Mouse (Mus musculus): ENCODE data around the gene Ppp2r3c. TPM values are rescaled to one million over a fixed set of nuclear protein-coding genes. Genes with fewer than 3 reads are reported as not detected.

Ppp2r3c gene
- polyA plus RNA-seq, 2 experiments, result 12.4 to 12.5 TPM

GRCm38 (mm10) chr12:55333662-55334061, 30.9 kb upstream of the Ppp2r3c start:
- no peak for ATAC-seq (ENCODE audit: low FRiP score, low read depth)

GRCm38 (mm10) chr12:55329351-55329750, 26.6 kb upstream of the Ppp2r3c start:
- TF ChIP-seq POLR2A (IDR thresholded peaks at IDR 0.05; ENCODE audit: borderline replicate concordance, extremely low read depth, insufficient read depth, insufficient read length), result no peak
- H3K27ac ChIP-seq (replicated peaks; ENCODE audit: low read depth, low read length), result no peak overlapping the region
- no peaks in the 10 kb centered on the region for H3K27me3 ChIP-seq (ENCODE audit: control insufficient read depth, insufficient read depth, low read length)
- H3K9ac ChIP-seq (ENCODE audit: low read depth, low read length, severe bottlenecking), result no peak overlapping the region
- no peak overlapping the region for H3K4me2 ChIP-seq (replicated peaks; ENCODE audit: low read depth, low read length, severe bottlenecking)
- H3K4me3 ChIP-seq (replicated peaks; ENCODE audit: low read length), result no peak overlapping the region
- WGBS, result 94% methylated on average over 7 of the region's 7 CpGs
- H3K36me3 ChIP-seq (ENCODE audit: control insufficient read depth, insufficient read depth, low read length), result peaks cover 8% of the 10 kb centered on the region; the same call in 1 of the 2 replicates
- no peaks in the 10 kb centered on the region for H3K4me1 ChIP-seq (ENCODE audit: control insufficient read depth, insufficient read depth, low read length)
- DNase-seq (ENCODE audit: low spot score) (no peak), ATAC-seq (ENCODE audit: low FRiP score, low read depth) (no peak)
- no peaks in the 10 kb centered on the region for H3K9me3 ChIP-seq (ENCODE audit: control insufficient read depth, low read length)

More at GRCm38 (mm10) chr12:55333662-55334061, 30.9 kb upstream of the Ppp2r3c start:
- Histone ChIP-seq H3K36me3 (ENCODE audit: control insufficient read depth, insufficient read depth, low read length) (peaks cover 8% of the 10 kb centered on the region; the same call in 1 of the 2 replicates), H3K27ac (replicated peaks; ENCODE audit: low read depth, low read length) (no peak overlapping the region), H3K4me3 (replicated peaks; ENCODE audit: low read length) (no peak overlapping the region), H3K9me3 (ENCODE audit: control insufficient read depth, low read length) (no peaks in the 10 kb centered on the region), H3K27me3 (ENCODE audit: control insufficient read depth, insufficient read depth, low read length) (no peaks in the 10 kb centered on the region), H3K4me2 (replicated peaks; ENCODE audit: low read depth, low read length, severe bottlenecking) (no peak overlapping the region), H3K9ac (ENCODE audit: low read depth, low read length, severe bottlenecking) (no peak overlapping the region), H3K4me1 (ENCODE audit: control insufficient read depth, insufficient read depth, low read length) (no peaks in the 10 kb centered on the region)
- DNase-seq (ENCODE audit: low spot score), result no peak
- 92% methylated on average over 7 of the region's 7 CpGs for WGBS
- no peak for TF ChIP-seq POLR2A (IDR thresholded peaks at IDR 0.05; ENCODE audit: borderline replicate concordance, extremely low read depth, insufficient read depth, insufficient read length)

- H3K9ac ChIP-seq (ENCODE audit: low read depth, low read length, severe bottlenecking), result no peak overlapping the region
- peaks cover 8% of the 10 kb centered on the region; the same call in 1 of the 2 replicates for H3K36me3 ChIP-seq (ENCODE audit: control insufficient read depth, insufficient read depth, low read length)
These were observed 26.0 kb upstream of the Ppp2r3c start for GRCm38 (mm10) chr12:55328784-55329183.

GRCm38 (mm10) chr12:55325702-55326101, 22.9 kb upstream of the Ppp2r3c start:
- no peak overlapping the region for H3K27ac ChIP-seq (replicated peaks; ENCODE audit: low read depth, low read length)
- H3K4me1 ChIP-seq (ENCODE audit: control insufficient read depth, insufficient read depth, low read length), result peaks cover 5% of the 10 kb centered on the region; the same call in 1 of the 2 replicates
- H3K27me3 ChIP-seq (ENCODE audit: control insufficient read depth, insufficient read depth, low read length), result no peaks in the 10 kb centered on the region
- no peak overlapping the region for H3K4me2 ChIP-seq (replicated peaks; ENCODE audit: low read depth, low read length, severe bottlenecking)
- H3K9me3 ChIP-seq (ENCODE audit: control insufficient read depth, low read length), result no peaks in the 10 kb centered on the region
- no peak overlapping the region for H3K4me3 ChIP-seq (replicated peaks; ENCODE audit: low read length)
- no peak overlapping the region for H3K9ac ChIP-seq (ENCODE audit: low read depth, low read length, severe bottlenecking)
- TF ChIP-seq POLR2A (IDR thresholded peaks at IDR 0.05; ENCODE audit: borderline replicate concordance, extremely low read depth, insufficient read depth, insufficient read length), result no peak
- ATAC-seq (ENCODE audit: low FRiP score, low read depth), result no peak
- 88% methylated on average over 7 of the region's 7 CpGs for WGBS
- no peak for DNase-seq (ENCODE audit: low spot score)
- H3K36me3 ChIP-seq (ENCODE audit: control insufficient read depth, insufficient read depth, low read length), result peaks cover 8% of the 10 kb centered on the region; the same call in 1 of the 2 replicates

More at GRCm38 (mm10) chr12:55328784-55329183, 26.0 kb upstream of the Ppp2r3c start:
- H3K27me3 ChIP-seq (ENCODE audit: control insufficient read depth, insufficient read depth, low read length), result no peaks in the 10 kb centered on the region
- no peaks in the 10 kb centered on the region for H3K9me3 ChIP-seq (ENCODE audit: control insufficient read depth, low read length)
- 83% methylated on average over 4 of the region's 4 CpGs for WGBS
- no peak for TF ChIP-seq POLR2A (IDR thresholded peaks at IDR 0.05; ENCODE audit: borderline replicate concordance, extremely low read depth, insufficient read depth, insufficient read length)
- H3K4me1 ChIP-seq (ENCODE audit: control insufficient read depth, insufficient read depth, low read length), result no peaks in the 10 kb centered on the region
- no peak overlapping the region for H3K4me2 ChIP-seq (replicated peaks; ENCODE audit: low read depth, low read length, severe bottlenecking)
- ATAC-seq (ENCODE audit: low FRiP score, low read depth), result no peak
- H3K27ac ChIP-seq (replicated peaks; ENCODE audit: low read depth, low read length), result no peak overlapping the region
- no peak overlapping the region for H3K4me3 ChIP-seq (replicated peaks; ENCODE audit: low read length)
- DNase-seq (ENCODE audit: low spot score), result no peak

- Histone ChIP-seq H3K27me3 (ENCODE audit: control insufficient read depth, insufficient read depth, low read length) (no peaks in the 10 kb centered on the region), H3K36me3 (ENCODE audit: control insufficient read depth, insufficient read depth, low read length) (no peaks in the 10 kb centered on the region), H3K4me2 (replicated peaks; ENCODE audit: low read depth, low read length, severe bottlenecking) (peak overlapping the region; percentile 31; the same call in 1 of the 2 replicates), H3K4me1 (ENCODE audit: control insufficient read depth, insufficient read depth, low read length) (peaks cover 5% of the 10 kb centered on the region; the same call in 1 of the 2 replicates), H3K9me3 (ENCODE audit: control insufficient read depth, low read length) (no peaks in the 10 kb centered on the region), H3K9ac (ENCODE audit: low read depth, low read length, severe bottlenecking) (0 out of 2 replicates have a peak overlapping the region, but pooled peaks have one; percentile 1), H3K4me3 (replicated peaks; ENCODE audit: low read length) (no peak overlapping the region), H3K27ac (replicated peaks; ENCODE audit: low read depth, low read length) (peak overlapping the region; percentile 59)
- no peak for TF ChIP-seq POLR2A (IDR thresholded peaks at IDR 0.05; ENCODE audit: borderline replicate concordance, extremely low read depth, insufficient read depth, insufficient read length)
- DNase-seq (ENCODE audit: low spot score) (peak; percentile 51), ATAC-seq (ENCODE audit: low FRiP score, low read depth) (peak; percentile 73; the same call in 1 of the 2 replicates)
- 29% methylated on average over 18 of the region's 18 CpGs for WGBS
These were observed 19.0 kb upstream of the Ppp2r3c start for GRCm38 (mm10) chr12:55321642-55322291.
